Mouse (Mus musculus) splenic B cell, adult 2 months (primary cell): Measurements from ENCODE around the gene Stpg3.

Source experiments
- DNase-seq: peaks from one replicate; pipeline ENCODE4 v3.0.0-alpha.2; 2011; ENCODE audit warnings: low read depth, low spot score
- H3K27me3 ChIP-seq: 2 replicates; pipeline ENCODE4 v1.6.1; 2012; ENCODE audit warnings: mild to moderate bottlenecking, low read length, moderate library complexity, mixed read lengths; ENCODE audit not compliant: control insufficient read depth, poor library complexity, insufficient read depth, severe bottlenecking
- H3K36me3 ChIP-seq: 2 replicates; pipeline ENCODE4 v1.6.1; 2012; ENCODE audit warnings: mild to moderate bottlenecking, low read length, moderate library complexity, mixed read lengths; ENCODE audit not compliant: control insufficient read depth, poor library complexity, insufficient read depth, severe bottlenecking

Gene Stpg3

DNA sequence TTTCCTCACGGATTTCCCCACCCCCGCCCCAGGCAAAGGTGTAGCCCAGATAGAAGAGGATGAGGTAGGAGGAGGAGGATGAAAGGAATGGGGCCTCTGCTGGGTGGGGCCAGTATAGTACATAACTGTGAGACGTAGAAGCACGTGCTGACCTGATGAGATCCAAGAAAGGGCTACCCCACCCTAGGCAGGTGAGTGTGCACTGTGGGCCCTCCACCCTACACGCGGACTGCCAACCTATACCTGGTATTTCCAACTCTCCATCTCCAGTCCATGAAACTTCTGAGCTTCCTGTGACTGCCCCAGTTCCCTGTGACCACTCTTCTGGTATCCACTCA lies 27.0 kb upstream of the Stpg3 start:
- H3K27me3 ChIP-seq: peaks cover 3% of the 10 kb centered on the region; the same call in 1 of the 2 replicates
- no peak for DNase-seq
- H3K36me3 ChIP-seq: peaks cover 2% of the 10 kb centered on the region

DNA sequence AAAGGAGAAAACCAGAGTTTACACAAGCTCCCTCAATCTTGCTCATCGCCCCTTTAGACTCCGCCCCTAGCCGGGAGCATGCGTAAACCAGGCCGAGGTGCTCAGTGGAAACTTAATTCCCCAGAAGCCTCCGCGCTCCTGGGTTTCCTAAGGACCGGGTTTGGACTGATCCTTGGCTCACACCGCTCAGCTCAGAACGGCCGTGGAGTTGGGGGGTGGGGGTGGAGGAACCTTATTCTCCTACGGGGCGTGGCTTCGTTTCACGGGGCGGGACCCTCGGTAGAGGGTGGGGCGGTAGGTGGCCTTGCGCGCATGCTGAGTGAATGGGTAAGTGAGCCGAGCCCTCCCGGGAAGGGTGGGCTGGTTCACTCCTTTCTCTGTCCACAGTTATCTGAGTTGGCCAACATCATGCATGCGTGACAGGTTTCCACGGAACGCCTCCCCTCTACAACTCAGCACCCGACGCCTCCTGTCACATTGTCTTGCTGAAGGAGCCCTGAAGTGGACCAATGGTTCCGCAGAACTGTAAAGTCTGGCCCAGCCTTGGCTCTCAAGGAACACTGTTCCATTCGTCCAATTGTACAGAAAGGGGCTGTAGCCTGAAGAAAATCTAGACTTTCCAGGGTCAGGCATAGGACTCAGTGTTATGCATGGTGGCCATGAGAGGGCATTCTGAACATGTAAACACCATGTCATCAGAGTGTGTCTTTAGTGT lies 26.4 kb upstream of the Stpg3 start:
- no peaks in the 10 kb centered on the region for H3K36me3 ChIP-seq
- H3K27me3 ChIP-seq: peaks cover 3% of the 10 kb centered on the region; the same call in 1 of the 2 replicates
- peak; percentile 47 for DNase-seq

DNA sequence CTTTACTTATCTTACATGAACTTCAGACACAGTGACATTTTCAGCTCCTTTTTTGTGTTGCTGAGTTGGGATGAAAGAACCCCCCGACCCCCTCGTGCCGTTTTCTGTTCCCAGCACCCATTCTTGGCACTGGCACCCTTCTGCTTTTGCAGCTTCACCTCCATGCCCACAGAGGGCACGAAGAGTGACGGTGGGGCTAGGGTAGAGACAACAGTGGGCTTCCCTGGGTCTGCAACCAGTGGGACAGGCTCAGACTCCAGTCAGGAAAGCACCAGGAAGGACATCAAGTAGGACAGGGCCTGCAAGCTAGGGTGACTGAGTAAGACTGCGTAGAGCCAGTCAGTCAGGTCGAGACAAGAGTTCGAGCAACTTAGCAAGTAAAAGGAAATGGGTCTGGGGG lies 25.9 kb upstream of the Stpg3 start:
- DNase-seq: no peak

DNA sequence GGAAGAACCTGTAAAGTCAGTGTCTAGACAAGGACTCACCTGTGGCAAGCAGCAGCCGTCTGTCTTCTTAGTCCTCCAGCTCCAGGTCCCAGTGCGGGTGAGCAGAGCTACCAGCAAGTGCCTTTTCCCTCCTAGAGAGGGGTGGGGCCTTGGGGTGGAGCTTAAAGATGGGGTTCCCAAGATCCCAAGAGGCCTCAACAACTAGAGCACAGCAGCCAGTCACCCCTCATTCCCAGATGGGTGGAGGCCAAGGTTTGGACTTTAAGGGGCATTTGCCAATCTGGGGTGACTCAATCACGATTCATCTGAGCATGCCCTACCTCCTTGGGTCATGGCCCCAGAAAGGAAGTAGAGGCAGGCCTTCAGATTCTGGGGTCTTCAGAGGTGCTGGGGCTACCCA lies 25.3 kb upstream of the Stpg3 start:
- DNase-seq: no peak
- Histone ChIP-seq H3K36me3 (no peaks in the 10 kb centered on the region), H3K27me3 (peaks cover 3% of the 10 kb centered on the region; the same call in 1 of the 2 replicates)

More for the DNA sequence above, 25.9 kb upstream of the Stpg3 start:
- H3K36me3 ChIP-seq: no peaks in the 10 kb centered on the region
- peaks cover 3% of the 10 kb centered on the region; the same call in 1 of the 2 replicates for H3K27me3 ChIP-seq

DNA sequence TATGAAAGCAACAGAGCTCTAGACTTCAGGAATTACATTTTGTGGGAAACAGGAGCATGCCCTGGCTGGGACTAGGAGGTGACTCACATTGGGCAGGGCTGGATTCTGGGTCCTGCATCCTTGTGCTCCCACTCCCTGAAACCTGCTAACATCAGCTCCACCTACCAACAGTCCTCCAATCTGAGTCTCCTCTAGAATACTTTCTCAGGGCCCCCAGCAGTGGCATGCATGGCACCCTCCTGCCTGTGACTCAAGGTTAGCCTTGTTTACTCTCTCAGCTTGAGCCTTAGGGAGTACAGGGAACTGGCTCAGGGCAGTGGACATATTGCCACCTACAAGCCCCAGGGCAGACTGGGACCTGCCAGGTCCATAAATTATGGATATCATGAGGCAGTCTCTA lies 23.7 kb upstream of the Stpg3 start:
- Histone ChIP-seq H3K36me3 (no peaks in the 10 kb centered on the region), H3K27me3 (peaks cover 3% of the 10 kb centered on the region; the same call in 1 of the 2 replicates)
- no peak for DNase-seq

DNA sequence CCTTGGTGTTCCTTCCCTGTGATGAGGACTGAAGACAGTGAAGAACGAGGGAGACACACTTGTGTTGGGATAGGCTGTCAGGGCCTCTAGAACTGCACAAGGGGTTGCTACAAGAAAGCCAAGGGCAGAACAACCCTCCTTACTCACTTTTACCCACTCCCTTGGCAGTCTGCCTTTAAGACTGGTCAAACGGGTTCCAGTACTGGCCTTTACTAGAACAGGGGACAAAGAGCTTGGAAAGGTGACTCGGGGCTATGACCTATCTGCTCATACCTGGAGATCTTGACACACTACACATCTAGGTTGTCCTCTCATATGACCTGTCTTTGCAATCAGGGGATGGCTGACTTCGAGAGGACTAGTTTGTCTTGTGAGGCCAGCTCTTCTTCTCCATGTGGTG lies 23.1 kb upstream of the Stpg3 start:
- 0 out of 2 replicates have a peak, but pooled peaks cover 3% of the 10 kb centered on the region for H3K27me3 ChIP-seq
- no peak for DNase-seq
- no peaks in the 10 kb centered on the region for H3K36me3 ChIP-seq

DNA sequence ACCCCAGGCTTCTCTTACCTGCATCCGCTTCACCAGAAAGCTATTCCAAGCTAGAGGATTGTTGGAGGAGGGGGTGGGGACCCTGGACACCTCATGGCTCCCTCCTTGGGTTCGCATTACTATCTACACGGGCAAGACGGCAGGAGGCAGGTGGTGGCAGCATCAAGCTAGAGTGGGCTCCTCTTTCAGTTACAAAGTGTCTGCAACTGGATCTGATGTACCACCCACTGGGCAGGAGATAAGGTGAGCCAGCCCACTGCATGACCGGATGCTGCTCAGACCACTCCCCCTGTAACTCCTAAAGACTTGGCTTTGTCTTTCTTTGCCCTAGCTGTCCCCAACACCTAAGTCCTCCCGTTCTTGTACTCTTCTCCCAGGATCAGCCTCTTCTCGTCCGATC lies 22.2 kb upstream of the Stpg3 start, which contains the start of gene Rnf224:
Gene Rnf224, minus strand, starts transcription at position 174 of the 400 bp plus-strand sequence.
- Histone ChIP-seq H3K36me3 (no peaks in the 10 kb centered on the region), H3K27me3 (no peaks in the 10 kb centered on the region)
- no peak for DNase-seq

DNA sequence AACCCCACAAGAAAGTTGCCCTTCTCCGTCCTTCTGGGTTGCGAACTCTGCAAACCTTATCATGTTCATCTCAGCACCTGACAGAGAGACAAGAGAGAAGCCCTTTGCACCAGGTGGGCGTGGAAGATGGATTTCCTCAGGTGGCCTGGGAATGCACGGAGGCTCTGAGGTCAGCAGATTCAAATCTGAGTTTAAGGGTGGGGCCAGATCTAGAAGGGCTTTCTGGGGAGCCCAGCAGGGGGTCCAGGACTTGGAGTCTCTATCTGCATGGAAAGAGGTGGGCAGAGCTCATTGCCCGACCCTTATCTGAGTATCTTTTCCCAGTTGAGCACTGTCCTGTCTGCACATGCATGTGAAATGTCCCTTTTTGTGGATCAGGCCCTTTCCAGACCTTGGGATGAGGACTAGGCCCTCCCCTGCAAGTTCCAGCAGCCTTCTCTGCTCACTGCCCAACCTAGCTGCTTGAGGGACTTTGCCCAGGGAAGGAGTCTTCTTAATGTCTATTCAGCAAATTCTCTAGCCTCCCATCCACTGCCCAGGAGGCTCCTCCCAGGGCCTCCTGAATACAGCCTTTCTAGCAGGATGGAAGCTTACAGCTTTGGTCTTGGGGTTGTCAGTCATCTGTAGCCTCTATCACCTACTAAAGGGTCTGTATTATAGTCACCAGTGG lies 20.2 kb upstream of the Stpg3 start:
- no peak for DNase-seq
- H3K36me3 ChIP-seq: no peaks in the 10 kb centered on the region
- no peaks in the 10 kb centered on the region for H3K27me3 ChIP-seq

DNA sequence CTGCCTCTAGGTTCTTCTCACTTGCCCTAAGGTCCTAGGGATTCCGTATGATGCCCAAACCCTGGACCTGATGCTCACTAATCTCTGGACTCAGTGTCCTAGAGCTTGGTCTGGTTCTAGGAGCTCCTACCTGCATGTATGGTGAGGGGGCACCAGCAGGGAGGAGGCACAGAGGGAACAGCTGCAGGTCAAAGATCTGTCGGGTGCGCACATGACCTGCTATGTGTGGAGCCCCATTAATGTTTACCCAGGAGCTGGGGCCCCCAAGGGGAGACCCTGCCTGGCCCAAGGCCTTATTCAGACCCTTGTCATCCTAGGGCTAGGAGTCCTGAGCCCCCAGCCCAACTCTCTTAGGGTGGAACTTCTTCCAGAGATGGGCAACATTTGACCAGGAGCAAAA lies 19.6 kb upstream of the Stpg3 start, which contains the start of gene Slc34a3:
Gene Slc34a3, minus strand, starts transcription at position 315 of the 400 bp plus-strand sequence.
- no peak for DNase-seq
- Histone ChIP-seq H3K36me3 (no peaks in the 10 kb centered on the region), H3K27me3 (no peaks in the 10 kb centered on the region)

DNA sequence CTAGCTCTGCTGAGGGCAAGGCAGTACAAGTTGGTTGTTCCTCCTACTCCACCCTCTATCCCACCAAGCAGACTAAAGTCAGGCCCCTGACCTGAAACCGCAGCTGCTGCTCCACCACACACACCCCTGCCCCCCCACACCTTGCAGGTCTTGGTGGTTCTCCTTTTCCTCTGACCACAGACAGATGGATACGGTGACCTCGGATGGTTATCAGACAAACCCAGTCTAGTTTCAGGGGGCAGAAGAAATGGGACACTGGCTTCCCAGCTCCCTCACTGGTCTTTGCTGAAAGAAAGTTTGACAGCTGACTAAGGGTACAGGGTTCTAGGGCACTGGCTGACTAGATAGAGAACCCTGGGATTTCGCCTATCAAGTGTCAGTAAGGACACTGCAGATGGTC lies 19.0 kb upstream of the Stpg3 start:
- DNase-seq: no peak
- no peaks in the 10 kb centered on the region for H3K36me3 ChIP-seq
- H3K27me3 ChIP-seq: no peaks in the 10 kb centered on the region

DNA sequence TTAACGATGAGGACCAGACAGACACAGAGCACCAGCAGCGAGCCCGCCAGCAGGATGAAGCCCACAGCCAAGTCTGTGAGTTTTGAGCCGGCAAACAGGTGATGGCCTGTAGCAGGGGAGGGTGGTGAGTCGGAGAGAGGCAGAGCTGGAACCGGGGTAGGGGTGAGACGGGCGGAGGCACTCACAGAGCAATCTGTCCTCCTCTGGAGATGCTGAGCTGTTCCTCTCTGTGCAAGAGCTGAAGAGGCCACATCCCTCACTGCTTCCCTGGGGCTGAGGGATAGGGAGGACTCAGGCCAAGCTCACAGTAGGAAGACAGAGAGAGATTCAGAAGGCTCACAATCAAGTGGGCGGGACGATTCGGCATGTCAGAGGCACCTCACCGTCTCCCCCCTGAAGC lies 16.6 kb upstream of the Stpg3 start:
- Histone ChIP-seq H3K36me3 (no peaks in the 10 kb centered on the region), H3K27me3 (no peaks in the 10 kb centered on the region)
- no peak for DNase-seq

DNA sequence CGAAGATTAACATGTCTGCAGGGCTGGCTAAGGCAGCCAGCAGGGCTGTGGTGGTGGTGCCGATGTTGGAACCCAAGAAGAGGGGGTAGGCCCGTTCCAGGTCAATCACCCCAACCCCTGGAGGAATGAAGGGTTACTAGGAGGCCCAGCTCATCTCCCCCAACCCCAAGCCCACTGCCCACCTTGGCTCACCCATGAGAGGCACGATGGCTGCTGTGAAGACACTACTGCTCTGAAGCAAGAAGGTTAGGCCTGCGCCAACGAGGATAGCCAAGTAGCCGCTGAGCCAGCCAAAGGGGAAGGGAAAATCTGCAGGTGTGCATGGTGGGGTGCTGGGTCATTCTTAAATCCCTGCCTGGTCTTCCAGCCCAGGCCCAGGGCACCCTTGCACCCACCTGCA lies 16.1 kb upstream of the Stpg3 start:
- DNase-seq: no peak
- Histone ChIP-seq H3K36me3 (no peaks in the 10 kb centered on the region), H3K27me3 (no peaks in the 10 kb centered on the region)

DNA sequence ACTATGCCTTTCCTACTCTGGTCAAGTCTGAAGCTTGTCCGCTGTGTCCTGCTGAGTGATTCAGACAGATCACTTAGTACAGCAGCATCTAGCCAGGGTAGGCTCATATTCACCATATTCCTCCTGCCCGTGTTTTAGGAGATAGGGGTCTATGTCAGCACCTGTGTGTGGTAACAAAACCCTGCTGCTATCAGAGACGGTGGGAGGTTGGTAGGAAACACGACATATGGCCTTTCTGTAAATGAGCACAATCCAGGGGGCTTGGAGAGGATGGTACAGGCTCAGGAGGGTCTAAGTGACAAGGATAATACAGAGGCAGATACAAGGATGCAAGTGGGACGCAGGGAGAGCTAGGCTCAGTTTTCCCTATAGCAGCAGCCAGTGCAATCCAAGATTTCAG lies 15.1 kb upstream of the Stpg3 start:
- Histone ChIP-seq H3K27me3 (no peaks in the 10 kb centered on the region), H3K36me3 (no peaks in the 10 kb centered on the region)
- no peak for DNase-seq

DNA sequence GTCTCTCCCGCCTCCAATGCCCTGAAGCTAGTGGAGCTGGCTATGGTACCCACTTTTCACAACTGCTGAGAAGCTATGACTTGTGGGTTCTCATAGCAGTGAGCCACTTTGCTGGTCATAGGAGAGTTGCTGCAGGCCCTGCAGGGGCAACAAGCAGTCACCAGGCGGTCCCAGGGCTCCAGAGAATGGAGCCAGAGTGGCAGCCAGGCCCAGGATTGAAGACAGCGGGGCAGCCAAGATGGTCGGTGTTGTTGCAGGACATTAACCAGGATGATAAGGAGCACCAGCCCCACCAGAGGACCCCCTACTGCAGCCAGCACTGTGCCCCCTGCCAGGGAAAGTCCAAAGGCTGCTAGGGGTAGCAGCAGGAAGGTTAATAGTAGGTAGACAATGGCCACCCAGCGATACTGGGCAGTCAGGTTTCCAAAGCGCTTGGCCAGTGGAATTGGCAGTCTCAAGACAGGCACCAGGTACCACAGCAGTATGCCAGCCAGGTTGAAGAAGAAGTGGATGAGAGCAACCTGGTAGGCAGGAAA lies 14.6 kb upstream of the Stpg3 start:
- no peak for DNase-seq
- Histone ChIP-seq H3K36me3 (no peaks in the 10 kb centered on the region), H3K27me3 (no peaks in the 10 kb centered on the region)

DNA sequence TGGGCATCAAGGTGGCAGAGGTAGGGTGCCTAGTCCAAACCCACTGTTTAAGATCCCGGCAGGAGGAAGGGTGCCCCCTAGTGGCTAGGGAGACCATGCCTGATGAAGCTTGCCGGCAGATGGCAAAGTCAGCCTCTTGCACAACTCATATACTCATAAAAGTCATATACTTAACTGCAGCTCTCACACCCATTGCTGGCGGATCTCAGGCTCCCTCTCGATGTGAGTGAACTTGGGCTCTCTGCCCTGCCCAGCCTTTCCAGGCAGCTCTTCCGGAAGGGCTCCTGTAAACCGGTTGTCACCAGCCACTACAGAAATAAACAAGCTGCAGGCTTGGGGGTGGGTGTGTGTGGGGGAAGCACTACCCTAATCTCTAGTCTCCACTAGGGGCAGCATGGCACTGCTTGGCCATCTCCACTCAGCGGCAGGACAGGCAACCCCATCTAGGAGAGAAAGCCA lies 14.0 kb upstream of the Stpg3 start:
- Histone ChIP-seq H3K36me3 (no peaks in the 10 kb centered on the region), H3K27me3 (no peaks in the 10 kb centered on the region)
- DNase-seq: peak; percentile 94
